Mouse (Mus musculus) lung, embryonic 16.5 days (tissue): ENCODE measurements at regions not wholly inside any gene's neighbourhood (a gene's known extent, or its start where the extent isn't known, plus 50 kb on each side); places are given as distances from the start of the nearest gene placed in this dataset.
A peak's percentile ranks its signal among the peaks of the same experiment; 100 is the strongest.

Source experiments
- ATAC-seq: fragments of 200-750 bp; cut with Nextera tagmentation; 2 replicates; pipeline ENCODE4 v1.8.0; 2017; ENCODE audit warnings: low read depth, mild to moderate bottlenecking, moderate library complexity
- H3K27ac ChIP-seq: fragments of 300-500 bp; sonication (generic); 2 replicates; pipeline ENCODE4 v1.5.1; 2014; ENCODE audit warnings: mild to moderate bottlenecking, control low read depth, low read length
- H3K27me3 ChIP-seq: fragments of 300-500 bp; sonication (generic); 2 replicates; pipeline ENCODE4 v1.6.1; 2014; ENCODE audit warnings: low read depth, low read length, mixed read lengths; ENCODE audit not compliant: control insufficient read depth, insufficient read depth
- H3K36me3 ChIP-seq: fragments of 300-500 bp; sonication (generic); 2 replicates; pipeline ENCODE4 v1.6.1; 2014; ENCODE audit warnings: low read length; ENCODE audit not compliant: control insufficient read depth, insufficient read depth
- H3K4me1 ChIP-seq: fragments of 300-500 bp; sonication (generic); replicated peaks from 2 replicates; pipeline ENCODE4 v1.6.1; 2014; ENCODE audit warnings: low read length, mixed read lengths; ENCODE audit not compliant: control insufficient read depth, insufficient read depth
- H3K4me2 ChIP-seq: fragments of 300-500 bp; sonication (generic); 2 replicates; pipeline ENCODE4 v1.6.1; 2014; ENCODE audit warnings: low read depth, low read length, control low read depth
- H3K4me3 ChIP-seq: fragments of 300-500 bp; sonication (generic); 2 replicates; pipeline ENCODE4 v1.5.1; 2014; ENCODE audit warnings: mild to moderate bottlenecking, low read length, control low read depth
- H3K9ac ChIP-seq: fragments of 300-500 bp; sonication (generic); 2 replicates; pipeline ENCODE4 v1.6.1; 2014; ENCODE audit warnings: low read length, control low read depth
- H3K9me3 ChIP-seq: fragments of 300-500 bp; sonication (generic); 2 replicates; pipeline ENCODE4 v1.6.1; 2016; ENCODE audit warnings: low read length; ENCODE audit not compliant: control insufficient read depth
- WGBS: fragments of 180-500 bp; shearing (Covaris S2); extraction: QIAGEN DNeasy Blood & Tissue Kit; methylation state at CpG from one replicate; pipeline ENCODE4 v1.1.7; 2014; 5-methylcytosine and 5-hydroxymethylcytosine counted together

- Histone ChIP-seq H3K9ac (no peak overlapping the region), H3K27me3 (no peaks in the 10 kb centered on the region), H3K36me3 (no peaks in the 10 kb centered on the region), H3K4me3 (peak overlapping the region; percentile 31), H3K4me2 (peak overlapping the region; percentile 47), H3K27ac (no peak overlapping the region), H3K9me3 (no peaks in the 10 kb centered on the region), H3K4me1 (0 out of 2 replicates have a peak, but pooled peaks cover 3% of the 10 kb centered on the region)
- WGBS: 45% methylated on average over 19 of the region's 19 CpGs
- ATAC-seq: no peak
Measured at GRCm38 (mm10) chr1:71775865-71776501, 123.0 kb upstream of the Fn1 start.

GRCm38 (mm10) chr1:71772526-71772925 is 119.5 kb upstream of the Fn1 start:
- H3K9me3 ChIP-seq: no peaks in the 10 kb centered on the region
- ATAC-seq: no peak
- H3K9ac ChIP-seq: no peak overlapping the region
- WGBS: 41% methylated on average over 2 of the region's 2 CpGs
- no peaks in the 10 kb centered on the region for H3K27me3 ChIP-seq
- no peak overlapping the region for H3K27ac ChIP-seq
- 0 out of 2 replicates have a peak, but pooled peaks cover 3% of the 10 kb centered on the region for H3K4me1 ChIP-seq
- no peak overlapping the region for H3K4me3 ChIP-seq
- no peaks in the 10 kb centered on the region for H3K36me3 ChIP-seq
- H3K4me2 ChIP-seq: no peak overlapping the region

- 78% methylated on average over 6 of the region's 6 CpGs for WGBS
- H3K27ac ChIP-seq: no peak overlapping the region
- no peak overlapping the region for H3K9ac ChIP-seq
- H3K36me3 ChIP-seq: no peaks in the 10 kb centered on the region
- no peaks in the 10 kb centered on the region for H3K9me3 ChIP-seq
- no peak overlapping the region for H3K4me2 ChIP-seq
- H3K27me3 ChIP-seq: no peaks in the 10 kb centered on the region
- H3K4me1 ChIP-seq: 0 out of 2 replicates have a peak, but pooled peaks cover 3% of the 10 kb centered on the region
- no peak overlapping the region for H3K4me3 ChIP-seq
- no peak for ATAC-seq
Measured at GRCm38 (mm10) chr1:71771798-71772197, 118.8 kb upstream of the Fn1 start.

- no peak overlapping the region for H3K9ac ChIP-seq
- no peak overlapping the region for H3K4me2 ChIP-seq
- H3K9me3 ChIP-seq: no peaks in the 10 kb centered on the region
- 0 out of 2 replicates have a peak, but pooled peaks cover 3% of the 10 kb centered on the region for H3K4me1 ChIP-seq
- no peak overlapping the region for H3K4me3 ChIP-seq
- 54% methylated on average over 2 of the region's 2 CpGs for WGBS
- no peaks in the 10 kb centered on the region for H3K27me3 ChIP-seq
- no peak overlapping the region for H3K27ac ChIP-seq
- ATAC-seq: no peak
- no peaks in the 10 kb centered on the region for H3K36me3 ChIP-seq
Measured at GRCm38 (mm10) chr1:71769595-71769994, 116.6 kb upstream of the Fn1 start.

GRCm38 (mm10) chr1:71767705-71768104 is 114.7 kb upstream of the Fn1 start:
- Histone ChIP-seq H3K36me3 (no peaks in the 10 kb centered on the region), H3K4me1 (0 out of 2 replicates have a peak, but pooled peaks cover 3% of the 10 kb centered on the region), H3K27ac (no peak overlapping the region), H3K9ac (no peak overlapping the region), H3K9me3 (no peaks in the 10 kb centered on the region), H3K27me3 (no peaks in the 10 kb centered on the region), H3K4me2 (no peak overlapping the region), H3K4me3 (no peak overlapping the region)
- ATAC-seq: no peak
- 56% methylated on average over 3 of the region's 3 CpGs for WGBS

- Histone ChIP-seq H3K4me2 (no peak overlapping the region), H3K9ac (no peak overlapping the region), H3K27me3 (no peaks in the 10 kb centered on the region), H3K27ac (no peak overlapping the region), H3K4me1 (0 out of 2 replicates have a peak, but pooled peaks cover 3% of the 10 kb centered on the region), H3K9me3 (no peaks in the 10 kb centered on the region), H3K4me3 (no peak overlapping the region), H3K36me3 (no peaks in the 10 kb centered on the region)
- peak; percentile 75 for ATAC-seq
- WGBS: 39% methylated on average over 5 of the region's 5 CpGs
Measured at GRCm38 (mm10) chr1:71767076-71767475, 114.1 kb upstream of the Fn1 start.

DNA sequence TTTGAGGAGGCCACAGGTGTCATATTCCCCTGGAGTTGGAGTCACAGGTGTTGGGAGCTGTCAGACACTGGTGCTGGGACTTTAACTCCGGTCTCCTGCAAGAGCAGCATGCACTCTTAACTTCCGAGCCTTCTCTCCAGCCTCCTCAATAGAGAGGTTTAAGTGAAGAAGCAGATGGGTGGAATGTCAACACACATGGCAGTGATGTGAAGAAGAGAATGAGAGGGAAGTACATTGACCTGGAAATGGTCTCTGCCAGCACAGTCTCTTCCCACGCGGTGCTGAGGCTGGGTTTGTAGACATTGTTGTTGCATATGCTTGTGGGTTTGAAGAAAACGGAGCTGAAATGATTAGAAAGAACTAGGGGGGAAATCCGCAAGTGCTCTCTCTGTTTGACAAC is 112.0 kb upstream of the Fn1 start:
- H3K4me2 ChIP-seq: no peak overlapping the region
- H3K4me1 ChIP-seq: no peaks in the 10 kb centered on the region
- no peaks in the 10 kb centered on the region for H3K9me3 ChIP-seq
- H3K4me3 ChIP-seq: no peak overlapping the region
- WGBS: 58% methylated on average over 6 of the region's 6 CpGs
- no peaks in the 10 kb centered on the region for H3K27me3 ChIP-seq
- no peak for ATAC-seq
- no peaks in the 10 kb centered on the region for H3K36me3 ChIP-seq
- H3K9ac ChIP-seq: no peak overlapping the region
- H3K27ac ChIP-seq: no peak overlapping the region

- WGBS: 30% methylated on average over 2 of the region's 2 CpGs
- peak; percentile 64; the same call in 1 of the 2 replicates for ATAC-seq
- no peak overlapping the region for H3K9ac ChIP-seq
- no peaks in the 10 kb centered on the region for H3K36me3 ChIP-seq
- H3K4me2 ChIP-seq: no peak overlapping the region
- no peaks in the 10 kb centered on the region for H3K4me1 ChIP-seq
- H3K9me3 ChIP-seq: no peaks in the 10 kb centered on the region
- no peak overlapping the region for H3K27ac ChIP-seq
- no peaks in the 10 kb centered on the region for H3K27me3 ChIP-seq
- H3K4me3 ChIP-seq: no peak overlapping the region
Measured at GRCm38 (mm10) chr1:71763530-71763929, 110.5 kb upstream of the Fn1 start.

GRCm38 (mm10) chr1:71760342-71760741 is 107.3 kb upstream of the Fn1 start:
- Histone ChIP-seq H3K36me3 (no peaks in the 10 kb centered on the region), H3K4me1 (no peaks in the 10 kb centered on the region), H3K9me3 (no peaks in the 10 kb centered on the region), H3K9ac (no peak overlapping the region), H3K27ac (no peak overlapping the region), H3K4me3 (no peak overlapping the region), H3K27me3 (no peaks in the 10 kb centered on the region), H3K4me2 (no peak overlapping the region)
- no peak; the same call in 1 of the 2 replicates for ATAC-seq
- 43% methylated on average over 2 of the region's 2 CpGs for WGBS
